Mouse (Mus musculus): ENCODE results near the gene Pdlim3.

Gene Pdlim3

GRCm38 (mm10) chr8:45903659-45904058 lies 18.4 kb downstream of the Pdlim3 start:
- no peak for DNase-seq (ENCODE audit: extremely low spot score, low spot score)

GRCm38 (mm10) chr8:45905591-45906250 lies 20.5 kb downstream of the Pdlim3 start:
- DNase-seq (ENCODE audit: extremely low spot score, low spot score): no peak

- no peak for DNase-seq (ENCODE audit: extremely low spot score, low spot score)
Observed at GRCm38 (mm10) chr8:45906251-45906619, 21.0 kb downstream of the Pdlim3 start.

- no peak for DNase-seq (ENCODE audit: extremely low spot score, low spot score)
Observed at GRCm38 (mm10) chr8:45913707-45914106, 28.4 kb downstream of the Pdlim3 start.

- DNase-seq (ENCODE audit: extremely low spot score, low spot score): no peak
Observed at GRCm38 (mm10) chr8:45916496-45916895, 31.2 kb downstream of the Pdlim3 start.

GRCm38 (mm10) chr8:45917040-45917679 lies 31.9 kb downstream of the Pdlim3 start:
- no peak for DNase-seq (ENCODE audit: extremely low spot score, low spot score)

- DNase-seq (ENCODE audit: extremely low spot score, low spot score): no peak
Observed at GRCm38 (mm10) chr8:45918891-45919290, 33.6 kb downstream of the Pdlim3 start.

GRCm38 (mm10) chr8:45920392-45920791 lies 35.1 kb downstream of the Pdlim3 start:
- DNase-seq (ENCODE audit: extremely low spot score, low spot score): no peak

- DNase-seq (ENCODE audit: extremely low spot score, low spot score): no peak
Observed at GRCm38 (mm10) chr8:45922116-45922515, 36.9 kb downstream of the Pdlim3 start.

GRCm38 (mm10) chr8:45934582-45935014 lies 49.3 kb downstream of the Pdlim3 start, which contains the start of gene Ccdc110:
TSS of gene Ccdc110 (plus strand) at chr8:45934619.
- peak; percentile 98 for DNase-seq (ENCODE audit: extremely low spot score, low spot score)

GRCm38 (mm10) chr8:45936986-45937385 lies 51.7 kb downstream of the Pdlim3 start:
- no peak for DNase-seq (ENCODE audit: extremely low spot score, low spot score)

- no peak for DNase-seq (ENCODE audit: extremely low spot score, low spot score)
Observed at GRCm38 (mm10) chr8:45946283-45946682, 61.0 kb downstream of the Pdlim3 start.

- no peak for DNase-seq (ENCODE audit: extremely low spot score, low spot score)
Observed at GRCm38 (mm10) chr8:45950622-45951021, 65.4 kb downstream of the Pdlim3 start.
